Mouse (Mus musculus) neural tube, embryonic 11.5 days (tissue): ENCODE data around the gene Tmod1. TPM values are rescaled to one million over a fixed set of nuclear protein-coding genes. Genes with fewer than 3 reads are reported as not detected.

ENCODE experiments used
- ATAC-seq: fragments of 200-750 bp; cut with Nextera tagmentation; 2 replicates; pipeline ENCODE4 v1.8.0; 2017; ENCODE audit warnings: moderate number of reproducible peaks, mild to moderate bottlenecking, moderate TSS enrichment, moderate library complexity; ENCODE audit not compliant: insufficient read depth, low FRiP score, low TSS enrichment
- DNase-seq: peaks from one replicate; pipeline ENCODE4 v3.0.0-alpha.2; 2015; ENCODE audit warnings: low spot score
- H3K27ac ChIP-seq: fragments of 300-500 bp; sonication (generic); 2 replicates; pipeline ENCODE4 v1.5.1; 2014; ENCODE audit warnings: low read depth, mild to moderate bottlenecking, low read length
- H3K27me3 ChIP-seq: fragments of 300-500 bp; sonication (generic); 2 replicates; pipeline ENCODE4 v1.6.1; 2014; ENCODE audit warnings: mild to moderate bottlenecking, low read length, mixed read lengths; ENCODE audit not compliant: control insufficient read depth, insufficient read depth
- H3K36me3 ChIP-seq: fragments of 300-500 bp; sonication (generic); 2 replicates; pipeline ENCODE4 v1.6.1; 2014; ENCODE audit warnings: mild to moderate bottlenecking, low read length, moderate library complexity, mixed read lengths; ENCODE audit not compliant: control insufficient read depth, insufficient read depth
- H3K4me1 ChIP-seq: fragments of 300-500 bp; sonication (generic); 2 replicates; pipeline ENCODE4 v1.6.1; 2014; ENCODE audit warnings: low read length, mixed read lengths; ENCODE audit not compliant: control insufficient read depth, insufficient read depth
- H3K4me2 ChIP-seq: fragments of 300-500 bp; sonication (generic); 2 replicates; pipeline ENCODE4 v1.6.1; 2014; ENCODE audit warnings: low read depth, mild to moderate bottlenecking, moderate library complexity
- H3K4me3 ChIP-seq: fragments of 300-500 bp; sonication (generic); 2 replicates; pipeline ENCODE4 v1.5.1; 2014; ENCODE audit warnings: low read depth, low read length
- H3K9ac ChIP-seq: fragments of 300-500 bp; sonication (generic); 2 replicates; pipeline ENCODE4 v1.6.1; 2014; ENCODE audit warnings: mild to moderate bottlenecking, low read length
- H3K9me3 ChIP-seq: fragments of 300-500 bp; sonication (generic); 2 replicates; pipeline ENCODE4 v1.6.1; 2016; ENCODE audit warnings: low read length; ENCODE audit not compliant: control insufficient read depth
- WGBS: fragments of 180-500 bp; shearing (Covaris S2); extraction: QIAGEN DNeasy Blood & Tissue Kit; methylation state at CpG from one replicate; pipeline ENCODE4 v1.1.7; 2014; 5-methylcytosine and 5-hydroxymethylcytosine counted together
- polyA plus RNA-seq: library from polyadenylated mRNA; unstranded; fragments of >200 nt; fragmentation: Nextera tagmentation; extraction: Ambion mirVana; gene quantifications from 2 replicates; pipeline ENCODE4 v1.2.1, GENCODE M21; 2014

Tmod1 gene
- polyA plus RNA-seq, 1 experiment from 2014 or later = 5.2 TPM

DNA sequence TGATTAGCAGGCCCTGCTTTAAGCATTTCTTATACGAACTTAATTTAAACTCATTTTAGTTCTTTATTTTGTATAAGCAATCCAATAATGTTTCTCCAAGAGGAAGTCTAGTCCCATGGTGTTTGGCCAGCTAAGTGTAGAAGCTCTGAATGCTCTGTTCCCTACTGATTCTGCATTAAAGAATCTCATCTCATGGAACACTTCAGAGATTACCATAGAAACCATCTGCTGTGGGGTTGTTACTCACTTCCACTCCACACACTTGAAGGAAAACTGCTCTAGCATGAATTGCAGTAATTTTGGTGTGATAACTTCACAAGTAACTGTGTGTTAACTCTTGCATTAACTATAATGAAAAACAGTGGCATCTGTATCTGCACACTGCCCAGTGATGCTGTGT is 108.1 kb downstream of the Tmod1 start:
- WGBS = 100% methylated on average over 1 of the region's 1 CpGs
- Histone ChIP-seq H3K27ac (no peak overlapping the region), H3K9ac (no peak overlapping the region), H3K27me3 (no peaks in the 10 kb centered on the region), H3K9me3 (no peaks in the 10 kb centered on the region), H3K4me3 (no peak overlapping the region), H3K4me1 (no peaks in the 10 kb centered on the region), H3K4me2 (no peak overlapping the region), H3K36me3 (peaks cover under 1% of the 10 kb centered on the region; the same call in 1 of the 2 replicates)
- DNase-seq (no peak), ATAC-seq (no peak)

DNA sequence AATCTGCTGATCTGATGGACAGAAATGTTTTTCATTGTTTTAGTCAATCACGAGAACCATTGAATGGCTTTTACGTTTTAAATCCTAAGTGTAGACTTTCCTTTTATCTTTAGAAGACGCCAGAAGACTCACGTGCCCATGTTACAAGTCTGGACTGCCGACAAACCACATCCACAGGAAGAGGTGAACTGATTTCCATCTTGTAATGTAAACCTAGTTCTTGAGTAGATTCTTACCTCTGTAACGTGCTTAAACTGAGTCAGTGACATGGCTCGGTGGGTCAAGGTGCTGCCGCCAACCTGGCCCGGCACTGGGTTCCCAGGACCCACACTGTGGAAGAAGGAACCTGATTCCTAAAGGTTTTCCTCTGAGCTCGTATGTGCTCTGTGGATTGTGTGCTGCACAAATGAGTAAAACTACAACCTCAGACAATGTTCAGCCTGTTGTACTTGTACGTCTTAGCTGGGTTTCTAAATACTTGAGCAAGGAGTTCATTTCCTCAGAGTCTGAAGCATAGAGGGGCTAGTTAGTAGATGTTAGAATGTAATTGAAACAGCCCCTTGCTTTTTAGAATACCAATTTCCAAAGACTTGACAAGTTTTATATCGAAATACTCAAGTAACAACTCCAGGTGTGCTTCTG is 113.3 kb downstream of the Tmod1 start:
- H3K9ac ChIP-seq = no peak overlapping the region
- DNase-seq (no peak), ATAC-seq (no peak)
- H3K4me3 ChIP-seq = no peak overlapping the region
- H3K9me3 ChIP-seq = no peaks in the 10 kb centered on the region
- H3K4me1 ChIP-seq = no peaks in the 10 kb centered on the region
- H3K4me2 ChIP-seq = no peak overlapping the region
- H3K36me3 ChIP-seq = peaks cover 14% of the 10 kb centered on the region
- 94% methylated on average over 12 of the region's 12 CpGs for WGBS
- H3K27ac ChIP-seq = no peak overlapping the region
- no peaks in the 10 kb centered on the region for H3K27me3 ChIP-seq

- no peak overlapping the region for H3K27ac ChIP-seq
- H3K4me1 ChIP-seq = no peaks in the 10 kb centered on the region
- 84% methylated on average over 2 of the region's 2 CpGs for WGBS
- no peak overlapping the region for H3K9ac ChIP-seq
- DNase-seq = no peak
- H3K9me3 ChIP-seq = no peaks in the 10 kb centered on the region
- no peak overlapping the region for H3K4me2 ChIP-seq
- peaks cover 10% of the 10 kb centered on the region; the same call in 1 of the 2 replicates for H3K36me3 ChIP-seq
- no peaks in the 10 kb centered on the region for H3K27me3 ChIP-seq
- ATAC-seq = no peak
- no peak overlapping the region for H3K4me3 ChIP-seq
Observed at GRCm38 (mm10) chr4:46164027-46164426, 125.3 kb downstream of the Tmod1 start.

Other genes with a start within 250 kb of the Tmod1 start
- 4.1 and 4.6 TPM in 2 replicates for gene Aldh1b1, start 239.9 kb upstream of the Tmod1 start, polyA plus RNA-seq
- 76.8 and 90.4 TPM in 2 replicates for gene Igfbpl1, start 212.0 kb upstream of the Tmod1 start, polyA plus RNA-seq
- gene Stra6l, start 190.3 kb upstream of the Tmod1 start, polyA plus RNA-seq = 6.3 and 7.2 TPM in 2 replicates
- 0.05 TPM in 1 of 2 replicates, not detected in the other for gene Ccdc180, start 148.6 kb upstream of the Tmod1 start, polyA plus RNA-seq
- gene Tdrd7, start 73.6 kb upstream of the Tmod1 start, polyA plus RNA-seq = 16.7 and 18.6 TPM in 2 replicates
- gene Ncbp1, start 99.7 kb downstream of the Tmod1 start, polyA plus RNA-seq = 134 and 145 TPM in 2 replicates
- gene Tstd2, start 99.8 kb downstream of the Tmod1 start, polyA plus RNA-seq = 32.5 and 37.2 TPM in 2 replicates
- gene Xpa, start 157.4 kb downstream of the Tmod1 start, polyA plus RNA-seq = 24.9 and 28.4 TPM in 2 replicates